Mouse (Mus musculus): ENCODE measurements at regions not wholly inside any gene's neighbourhood (a gene's known extent, or its start where the extent isn't known, plus 50 kb on each side); places are given as distances from the start of the nearest gene placed in this dataset.
"Not testable (repeated sequence)": the region's sequence is repeated elsewhere in the genome, so short reads cannot be mapped to it uniquely, and the experiment has no call there.

GRCm38 (mm10) chrX:93888480-93888879 is 56.5 kb upstream of the Pdk3 start:
- ATAC-seq (replicated peaks; ENCODE audit: low FRiP score, poor library complexity, severe bottlenecking) = no peak

- no peak for ATAC-seq (replicated peaks; ENCODE audit: low FRiP score, poor library complexity, severe bottlenecking)
Measured at GRCm38 (mm10) chrX:93888966-93889365, 57.0 kb upstream of the Pdk3 start.

- peak; percentile 79 for ATAC-seq (replicated peaks; ENCODE audit: low FRiP score, poor library complexity, severe bottlenecking)
Measured at GRCm38 (mm10) chrX:93889394-93890042, 57.5 kb upstream of the Pdk3 start.

- ATAC-seq (replicated peaks; ENCODE audit: low FRiP score, poor library complexity, severe bottlenecking) = peak; percentile 54; the same call in 1 of the 2 replicates
Measured at GRCm38 (mm10) chrX:93896838-93897820, 65.1 kb upstream of the Pdk3 start.

- ATAC-seq (replicated peaks; ENCODE audit: low FRiP score, poor library complexity, severe bottlenecking) = no peak
Measured at GRCm38 (mm10) chrX:93903209-93903608, 65.2 kb upstream of the AU015836 start.

GRCm38 (mm10) chrX:93905531-93905930 is 62.9 kb upstream of the AU015836 start:
- no peak for ATAC-seq (replicated peaks; ENCODE audit: low FRiP score, poor library complexity, severe bottlenecking)

GRCm38 (mm10) chrX:93911087-93911840 is 57.2 kb upstream of the AU015836 start:
- ATAC-seq (replicated peaks; ENCODE audit: low FRiP score, poor library complexity, severe bottlenecking) = peak; percentile 85

GRCm38 (mm10) chrX:93915548-93915947 is 52.9 kb upstream of the AU015836 start:
- ATAC-seq (replicated peaks; ENCODE audit: low FRiP score, poor library complexity, severe bottlenecking) = no peak

- ATAC-seq (replicated peaks; ENCODE audit: low FRiP score, poor library complexity, severe bottlenecking) = not testable (repeated sequence)
Measured at GRCm38 (mm10) chrX:93917367-93917766, 51.1 kb upstream of the AU015836 start.

All from erythroid progenitor cell, adult 5-6 weeks (primary cell).